Mouse (Mus musculus): ENCODE results near the gene Tbc1d13. TPM values are rescaled to one million over a fixed set of nuclear protein-coding genes. Genes with fewer than 3 reads are reported as not detected.
"Not testable (repeated sequence)": the region's sequence is repeated elsewhere in the genome, so short reads cannot be mapped to it uniquely, and the experiment has no call there.

Gene Tbc1d13
- total RNA-seq, 2 experiments from 2014 or later = 72.6 to 73.5 TPM

DNA sequence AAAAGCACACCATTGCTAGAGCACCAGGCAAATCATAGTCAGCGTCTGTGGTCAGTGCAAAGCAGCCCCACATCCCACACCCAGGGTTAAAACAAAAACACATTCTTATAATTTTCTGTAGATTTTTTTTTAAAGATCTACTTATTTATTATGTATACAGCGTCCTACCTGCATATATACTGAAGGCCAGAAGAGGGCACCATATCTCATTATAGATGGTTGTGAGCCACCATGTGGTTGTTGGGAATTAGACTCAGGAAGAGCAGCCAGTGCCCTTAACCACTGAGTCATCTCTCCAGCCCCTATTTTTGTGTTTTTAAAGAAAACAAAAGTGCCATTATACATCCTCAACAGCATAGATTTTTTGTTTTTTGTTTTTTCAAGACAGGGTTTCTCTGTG is 4.8 kb upstream of the Tbc1d13 start:
- no peak for DNase-seq (ENCODE audit: low spot score in 2 of 2)

DNA sequence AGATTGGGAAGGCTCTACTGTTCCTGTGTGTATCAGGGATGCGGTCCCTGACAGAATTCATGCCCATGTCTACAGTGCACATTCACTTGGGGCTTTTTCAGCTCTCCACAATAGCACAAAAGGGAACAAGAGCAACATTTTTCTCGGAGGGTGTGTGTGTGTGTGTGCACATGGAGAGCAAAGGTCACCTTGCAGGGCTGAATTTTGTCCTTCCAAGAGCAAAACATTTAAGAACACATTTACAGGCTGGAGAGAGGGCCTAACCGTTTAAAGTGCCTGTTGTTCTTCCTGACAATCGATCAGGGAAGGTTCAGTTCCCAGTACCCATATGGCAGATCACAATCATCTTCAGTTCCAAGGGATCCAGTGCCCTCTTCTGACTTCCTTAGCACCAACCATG is 3.4 kb upstream of the Tbc1d13 start:
- no peak for DNase-seq (ENCODE audit: low spot score in 2 of 2)

DNA sequence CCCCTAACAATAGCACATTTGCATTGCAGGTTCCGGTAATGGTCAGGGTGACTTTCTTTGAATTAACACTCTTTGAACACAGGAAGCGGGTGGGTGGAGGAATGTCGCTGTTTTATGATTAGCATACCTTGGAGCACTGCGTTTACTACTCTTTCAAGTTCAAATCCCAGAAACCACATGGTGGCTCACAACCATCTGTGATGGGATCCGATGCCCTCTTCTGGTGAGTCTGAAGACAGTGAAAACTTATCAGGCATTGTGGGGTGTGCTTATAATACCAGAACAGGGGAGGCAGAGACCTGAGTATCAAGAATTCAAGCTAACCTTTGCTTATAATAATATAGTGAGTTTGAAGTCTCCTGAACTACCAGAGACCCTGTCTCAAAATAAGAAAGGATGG is 2.3 kb upstream of the Tbc1d13 start:
- not testable (repeated sequence) for DNase-seq (ENCODE audit: low spot score in 2 of 2)

DNA sequence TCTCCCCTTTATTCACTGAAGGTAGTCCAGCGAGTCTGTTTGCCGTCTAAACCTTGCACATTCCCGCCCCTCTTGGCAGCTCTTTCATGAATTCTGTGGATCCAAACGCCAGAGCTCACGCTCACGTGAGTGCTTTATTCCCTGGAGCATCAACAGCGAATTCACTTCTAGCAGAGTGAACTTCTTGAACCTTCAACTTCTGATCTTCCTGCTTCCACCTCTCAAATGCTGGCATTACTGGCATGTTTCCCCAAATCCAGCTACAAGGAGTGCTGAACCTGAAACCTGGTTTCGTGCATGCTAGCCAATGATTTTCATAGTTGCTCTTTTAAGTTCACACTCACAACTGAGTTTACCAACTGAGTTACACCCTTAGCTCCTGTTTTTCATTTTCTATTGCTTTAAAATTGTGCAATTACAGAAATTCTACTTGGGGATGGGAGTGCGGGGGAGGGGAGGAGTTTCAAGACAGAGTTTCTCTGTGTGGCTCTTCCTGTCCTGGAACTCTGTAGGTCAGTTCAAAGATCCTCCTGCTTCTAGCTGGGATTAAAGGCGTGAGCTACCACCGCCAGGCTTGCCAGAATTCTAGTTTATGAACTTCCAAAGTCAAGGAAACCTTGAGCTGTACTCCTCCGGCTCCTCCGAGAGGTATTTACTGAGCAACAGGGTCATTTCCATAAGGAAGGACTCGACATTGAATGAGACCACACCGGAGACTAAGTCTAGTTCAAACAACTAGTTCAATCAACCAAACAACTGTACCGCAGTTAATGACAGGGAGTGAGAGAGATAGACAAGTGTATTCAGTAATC is 539 bp upstream of the Tbc1d13 start:
- no peak for DNase-seq (ENCODE audit: low spot score in 2 of 2)

DNA sequence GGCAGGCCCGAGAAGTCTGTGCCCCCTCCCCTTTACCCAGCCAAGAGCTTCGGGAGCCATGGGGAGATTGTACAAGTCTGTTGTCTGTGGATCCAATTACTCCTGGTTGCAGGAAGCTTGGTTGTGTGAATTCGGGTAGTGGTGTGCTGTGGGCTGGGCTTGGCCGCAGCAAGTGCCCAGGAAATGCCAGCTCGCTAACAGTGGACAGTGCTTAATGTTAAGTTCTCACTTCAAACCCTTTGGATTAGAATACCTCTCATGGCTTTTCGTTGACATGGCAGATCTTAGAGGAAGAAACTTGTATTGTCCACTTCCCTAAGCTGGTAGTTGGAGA is 799 bp downstream of the Tbc1d13 start:
- no peak for DNase-seq (ENCODE audit: low spot score in 2 of 2)

DNA sequence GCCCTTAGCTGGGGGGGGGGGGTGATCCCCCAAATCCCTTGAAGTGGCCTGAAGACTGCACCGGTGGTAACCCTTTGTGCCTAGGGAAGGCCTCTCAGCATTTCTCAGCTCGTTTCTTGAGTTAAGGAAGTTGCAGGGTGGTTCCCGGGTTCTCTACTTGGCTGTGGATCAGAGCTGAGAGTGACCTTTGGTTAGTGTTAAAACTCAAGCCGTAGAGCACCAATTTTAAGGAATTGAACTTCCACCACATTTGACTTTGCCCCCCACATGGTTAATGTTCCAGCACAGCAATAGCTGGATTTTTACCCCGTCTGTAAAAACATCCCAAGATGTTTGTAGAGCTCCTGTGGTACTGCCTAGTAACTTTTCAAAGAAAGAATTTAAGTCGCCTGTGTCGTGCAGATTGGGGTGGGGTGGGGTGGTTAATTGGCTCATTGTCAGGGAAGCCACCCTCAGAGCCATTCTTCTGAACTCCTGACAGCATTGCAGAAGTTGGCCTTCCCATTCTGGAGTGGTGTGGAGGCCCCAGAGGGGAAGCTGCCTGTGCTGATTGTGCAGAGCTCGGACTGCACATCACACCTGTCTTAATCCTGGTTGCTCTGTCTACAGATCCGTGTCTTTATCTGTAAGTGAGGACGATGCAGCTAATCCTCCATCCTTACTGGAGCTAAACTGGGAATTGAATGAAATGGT is 1.5 kb downstream of the Tbc1d13 start:
- DNase-seq (ENCODE audit: low spot score in 2 of 2) = no peak

DNA sequence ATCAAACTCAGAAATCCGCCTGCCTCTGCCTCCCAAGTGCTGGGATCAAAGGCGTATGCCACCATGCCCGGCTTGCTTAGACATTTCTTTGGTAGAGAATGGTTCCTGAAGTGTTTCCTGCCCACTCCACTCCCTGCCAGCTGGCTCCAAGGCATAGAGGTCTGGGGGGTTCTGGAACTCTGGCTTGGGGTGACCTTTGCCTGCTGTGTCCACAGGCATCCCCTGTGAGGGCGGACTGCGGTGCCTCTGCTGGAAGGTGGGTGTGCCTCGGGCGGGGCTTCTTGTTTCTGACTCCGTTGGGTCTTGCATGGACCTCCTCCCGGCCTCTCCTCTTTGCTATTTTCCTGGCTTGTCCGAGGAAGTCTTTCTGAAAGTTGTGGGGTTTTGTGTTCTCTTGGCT is 2.9 kb downstream of the Tbc1d13 start:
- no peak for DNase-seq (ENCODE audit: low spot score in 2 of 2)

DNA sequence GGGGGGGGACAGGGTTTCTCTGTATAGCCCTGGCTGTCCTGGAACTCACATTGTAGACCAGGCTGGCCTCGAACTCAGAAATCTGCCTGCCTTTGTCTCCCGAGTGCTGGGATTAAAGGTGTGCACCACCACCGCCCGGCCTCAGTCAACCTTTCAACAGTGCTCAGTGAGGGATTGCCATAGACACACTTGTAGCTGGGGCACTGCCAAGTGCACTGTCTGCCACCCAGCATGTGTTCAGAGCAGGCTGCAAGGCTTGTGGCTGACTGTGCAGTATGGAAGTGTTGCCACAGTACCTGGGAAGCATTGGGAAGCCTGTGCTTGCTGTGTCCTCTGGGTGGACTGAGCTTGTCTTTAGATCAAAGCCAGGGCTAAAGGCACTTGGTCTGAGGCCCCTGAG is 6.5 kb downstream of the Tbc1d13 start:
- not testable (repeated sequence) for DNase-seq (ENCODE audit: low spot score in 2 of 2)

DNA sequence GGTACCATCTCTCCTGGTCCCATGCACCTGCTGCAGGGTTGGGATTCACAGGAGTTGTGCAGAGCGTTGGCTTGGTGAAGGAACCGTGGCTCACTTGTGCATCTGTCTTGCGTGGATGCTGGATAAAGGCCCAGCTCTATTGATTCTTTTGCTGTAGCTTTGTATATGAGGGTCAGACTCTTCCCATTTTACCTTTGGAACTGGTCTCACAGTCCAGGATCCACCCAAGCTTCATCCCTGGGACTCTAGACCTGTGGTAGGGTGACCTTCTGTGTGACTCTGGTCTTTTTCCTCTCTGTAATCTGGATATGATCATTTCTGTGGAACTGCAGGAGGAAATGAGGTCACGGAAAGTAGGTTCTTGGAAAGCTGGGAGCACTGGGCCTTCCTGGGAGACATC is 10.9 kb downstream of the Tbc1d13 start:
- no peak for DNase-seq (ENCODE audit: low spot score in 2 of 2)

DNA sequence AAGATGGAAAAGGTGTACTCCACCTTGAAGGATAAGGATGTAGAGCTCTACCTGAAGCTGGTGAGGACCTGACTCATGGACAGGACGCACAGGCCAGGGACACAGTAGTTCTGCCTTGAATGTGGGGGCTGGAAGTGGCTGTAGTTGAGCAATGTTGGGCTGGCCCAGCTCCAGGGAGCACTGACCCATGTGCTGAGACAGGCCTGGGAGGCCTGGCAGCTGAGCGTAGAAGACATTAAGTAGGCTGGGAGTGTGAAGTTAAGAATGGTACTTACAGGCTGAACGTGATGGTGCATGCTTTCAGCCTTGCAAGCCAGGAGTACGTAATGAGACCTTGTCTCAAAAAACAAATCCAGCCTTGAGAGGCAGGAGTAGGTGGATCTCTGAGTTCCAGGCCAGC is 13.9 kb downstream of the Tbc1d13 start:
- no peak for DNase-seq (ENCODE audit: low spot score in 2 of 2)

DNA sequence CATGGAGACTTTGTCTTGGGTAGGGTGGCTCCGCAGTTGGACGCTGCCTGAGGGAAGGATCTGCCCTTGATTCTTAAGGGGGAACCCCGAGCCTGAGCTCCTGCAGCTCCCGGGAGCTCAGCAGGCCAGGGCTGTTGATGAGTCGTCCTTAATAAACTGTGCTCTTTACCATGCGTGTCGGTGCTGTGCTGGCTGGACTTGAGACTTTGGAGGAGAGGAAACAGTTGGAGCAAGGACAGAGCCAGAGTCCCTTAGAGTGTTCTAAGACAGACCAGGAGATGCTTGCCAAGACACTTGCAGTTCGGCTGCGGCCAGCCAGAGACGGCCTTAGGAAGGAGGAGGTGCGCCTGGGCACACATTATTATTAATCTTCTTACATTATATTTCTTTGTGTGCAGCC is 18.3 kb downstream of the Tbc1d13 start:
- DNase-seq (ENCODE audit: low spot score in 2 of 2) = no peak

DNA sequence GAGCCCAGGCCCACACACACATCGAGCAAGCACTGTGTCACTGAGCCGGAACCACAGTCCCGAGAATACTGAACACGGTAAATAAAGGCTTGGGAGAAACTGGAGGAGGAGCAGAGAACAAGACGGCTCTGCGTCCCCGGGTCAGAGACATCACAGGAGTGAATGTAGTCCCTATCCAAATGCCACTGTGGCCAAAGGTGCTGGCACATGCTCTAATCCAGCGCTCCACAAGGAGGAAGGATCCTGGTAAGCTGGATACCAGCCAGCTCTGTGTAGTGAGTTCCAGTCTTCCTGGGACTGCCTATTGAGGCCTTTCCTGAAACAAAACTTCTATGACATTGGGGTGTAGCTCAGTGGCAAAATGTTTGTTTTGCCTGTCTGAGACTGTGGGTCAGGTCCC is 19.1 kb downstream of the Tbc1d13 start:
- no peak for DNase-seq (ENCODE audit: low spot score in 2 of 2)

DNA sequence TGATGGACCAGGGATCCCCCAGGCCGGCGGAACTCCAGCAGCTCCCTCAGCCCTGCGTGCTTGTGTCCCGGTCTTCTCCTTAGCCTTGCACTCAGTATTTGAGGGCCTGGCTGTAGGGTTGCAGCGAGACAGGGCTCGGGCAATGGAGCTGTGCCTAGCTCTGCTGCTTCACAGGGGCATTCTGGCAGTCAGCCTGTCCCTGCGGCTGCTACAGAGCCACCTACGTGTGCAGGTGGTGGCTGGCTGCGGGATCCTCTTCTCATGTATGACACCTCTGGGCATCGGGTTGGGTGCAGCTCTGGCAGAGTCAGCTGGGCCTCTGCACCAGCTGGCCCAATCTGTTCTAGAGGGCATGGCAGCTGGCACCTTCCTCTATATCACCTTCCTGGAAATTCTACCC is 26.3 kb downstream of the Tbc1d13 start:
- not testable (repeated sequence) for DNase-seq (ENCODE audit: low spot score in 2 of 2)

DNA sequence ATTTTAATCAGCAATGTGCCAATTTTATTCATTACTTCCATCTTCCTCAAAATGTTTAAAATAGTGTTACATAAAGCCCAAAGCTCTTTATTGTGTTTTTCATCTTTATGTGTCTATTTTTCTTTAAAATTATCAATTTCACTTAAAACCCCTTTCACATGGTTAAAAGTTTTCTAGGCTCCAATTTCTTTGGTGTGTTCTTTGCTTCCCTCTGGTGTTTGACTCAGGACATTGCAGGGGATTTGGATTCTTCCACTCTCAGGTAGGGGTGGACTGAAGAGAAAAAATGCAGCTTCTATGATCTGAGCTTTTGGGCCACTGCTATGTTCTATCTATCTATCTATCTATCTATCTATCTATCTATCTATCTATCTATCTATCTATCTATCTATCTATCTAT is 28.3 kb downstream of the Tbc1d13 start:
- peak in 1 of 2 experiments; percentile 45 for DNase-seq (ENCODE audit: low spot score in 2 of 2)

DNA sequence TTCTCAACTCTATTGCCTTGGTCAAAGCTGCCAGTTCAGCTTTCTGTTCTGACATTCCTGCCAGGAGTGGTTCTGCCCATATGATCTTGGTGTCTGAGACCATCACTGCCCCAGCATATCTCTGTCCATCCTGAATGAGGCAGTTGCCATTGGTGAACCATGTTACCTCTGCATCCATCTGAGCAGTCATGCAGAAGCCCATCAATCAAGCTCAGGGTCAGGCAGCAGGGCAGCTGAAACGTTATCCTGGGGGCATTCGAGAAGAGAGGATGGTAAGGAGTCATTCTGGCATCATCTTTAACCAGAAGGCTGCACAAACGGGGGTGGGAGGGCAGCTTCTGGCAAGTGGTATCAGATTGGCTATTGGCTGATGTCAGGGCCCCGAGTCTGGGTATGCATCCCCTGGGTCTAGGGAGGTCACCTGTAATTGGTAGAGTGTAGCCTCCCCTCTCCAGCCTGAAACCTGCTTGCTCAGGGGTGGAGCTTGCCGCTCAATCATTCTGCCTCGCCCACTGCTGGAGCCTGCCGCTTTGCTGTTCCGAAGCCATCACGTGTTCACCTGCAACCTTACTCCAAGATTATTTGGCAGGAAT is 30.9 kb downstream of the Tbc1d13 start:
- no peak for DNase-seq (ENCODE audit: low spot score in 2 of 2)

DNA sequence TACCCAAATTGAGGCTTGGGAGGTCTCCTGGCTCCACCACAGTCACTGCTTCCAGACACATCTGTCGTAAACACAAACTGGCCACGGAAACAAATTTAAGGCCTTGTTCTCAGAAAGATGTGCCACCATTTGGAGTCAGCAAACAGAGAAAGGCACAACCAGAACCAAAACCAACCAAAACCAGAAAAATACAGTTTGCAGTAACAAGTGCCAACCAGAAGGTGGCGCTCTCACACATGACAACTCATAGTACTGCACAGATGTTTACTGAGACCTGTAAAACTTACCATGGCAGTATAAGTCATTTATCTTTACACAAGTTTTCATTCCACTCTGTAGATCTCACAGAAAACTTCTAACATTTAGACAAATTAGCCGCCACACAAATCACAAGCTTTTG is 33.1 kb downstream of the Tbc1d13 start:
- DNase-seq (ENCODE audit: low spot score in 2 of 2) = no peak

DNA sequence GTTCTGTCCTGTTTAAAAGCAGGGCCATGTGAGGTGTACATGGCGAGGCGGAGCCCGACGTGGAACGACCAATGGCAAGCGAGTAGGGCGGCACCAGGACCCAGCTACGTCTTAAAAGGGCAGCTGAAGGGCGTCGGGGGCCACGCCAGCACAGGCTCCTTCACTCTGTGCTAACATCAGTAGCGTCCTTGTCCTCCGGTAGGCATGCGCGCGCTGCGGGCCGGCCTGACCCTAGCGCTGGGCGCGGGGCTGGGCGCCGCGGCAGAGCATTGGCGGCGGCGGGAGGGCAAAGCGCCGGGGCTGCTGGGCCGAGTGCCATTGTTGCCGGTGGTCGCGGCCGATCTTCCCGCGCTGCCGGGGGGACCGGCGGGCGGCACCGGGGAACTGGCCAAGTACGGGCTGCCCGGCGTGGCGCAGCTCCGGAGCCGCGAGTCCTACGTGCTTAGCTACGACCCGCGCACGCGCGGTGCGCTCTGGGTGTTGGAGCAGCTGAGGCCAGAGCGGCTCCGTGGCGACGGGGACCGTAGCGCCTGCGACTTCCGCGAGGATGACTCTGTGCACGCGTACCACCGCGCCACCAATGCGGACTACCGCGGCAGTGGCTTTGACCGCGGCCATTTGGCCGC is 37.9 kb downstream of the Tbc1d13 start, which contains the start of gene Endog:
Gene Endog, plus strand, starts transcription at position 123 of the 626 bp plus-strand sequence.
- peak; percentile 83 to 87 for DNase-seq (ENCODE audit: low spot score in 2 of 2)

DNA sequence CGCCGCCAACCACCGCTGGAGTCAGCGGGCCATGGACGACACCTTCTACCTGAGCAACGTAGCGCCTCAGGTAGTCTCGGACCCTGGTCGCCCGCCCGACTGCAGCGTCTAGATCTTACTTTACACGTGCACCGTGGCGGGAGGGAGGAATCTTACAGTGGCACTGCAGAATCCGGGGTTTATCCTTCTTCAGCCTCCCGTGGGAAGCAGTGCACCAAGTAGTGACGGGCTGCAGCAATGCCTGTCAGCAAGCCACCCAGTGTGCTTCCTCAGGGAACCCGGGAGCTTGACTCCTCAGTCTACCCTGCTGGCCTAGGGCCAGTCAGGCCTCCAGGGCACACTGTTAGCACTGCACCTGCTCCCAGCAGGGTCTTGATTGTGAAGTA is 38.4 kb downstream of the Tbc1d13 start:
- no peak for DNase-seq (ENCODE audit: low spot score in 2 of 2)

DNA sequence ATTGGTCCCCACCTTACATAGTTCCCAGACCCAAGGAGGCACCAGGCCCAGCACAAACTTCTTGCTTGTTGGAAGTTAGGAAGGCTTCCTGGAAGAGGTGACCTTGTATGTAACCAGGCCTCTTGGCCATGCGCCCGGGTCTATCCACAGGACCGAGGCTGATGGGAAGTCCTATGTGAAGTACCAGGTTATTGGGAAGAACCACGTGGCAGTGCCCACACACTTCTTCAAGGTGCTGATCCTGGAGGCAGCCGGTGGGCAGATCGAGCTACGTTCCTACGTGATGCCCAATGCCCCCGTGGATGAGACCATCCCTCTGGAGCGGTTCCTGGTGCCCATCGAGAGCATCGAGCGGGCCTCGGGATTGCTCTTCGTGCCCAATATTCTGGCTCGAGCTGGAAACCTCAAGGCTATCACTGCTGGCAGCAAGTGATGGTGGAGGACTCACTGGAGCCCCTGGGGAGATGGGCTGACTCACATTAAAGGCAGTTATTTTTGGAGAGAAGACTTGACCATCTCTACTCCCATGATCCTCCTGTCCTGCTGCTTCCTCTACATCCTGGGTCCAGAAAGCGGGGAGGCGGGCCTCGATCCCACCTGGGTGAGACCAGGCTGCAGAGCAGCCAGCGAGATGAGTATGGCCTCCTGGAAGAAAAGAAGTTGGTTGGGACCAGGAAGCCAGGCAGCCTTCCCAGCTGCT is 40.1 kb downstream of the Tbc1d13 start:
- no peak for DNase-seq (ENCODE audit: low spot score in 2 of 2)

DNA sequence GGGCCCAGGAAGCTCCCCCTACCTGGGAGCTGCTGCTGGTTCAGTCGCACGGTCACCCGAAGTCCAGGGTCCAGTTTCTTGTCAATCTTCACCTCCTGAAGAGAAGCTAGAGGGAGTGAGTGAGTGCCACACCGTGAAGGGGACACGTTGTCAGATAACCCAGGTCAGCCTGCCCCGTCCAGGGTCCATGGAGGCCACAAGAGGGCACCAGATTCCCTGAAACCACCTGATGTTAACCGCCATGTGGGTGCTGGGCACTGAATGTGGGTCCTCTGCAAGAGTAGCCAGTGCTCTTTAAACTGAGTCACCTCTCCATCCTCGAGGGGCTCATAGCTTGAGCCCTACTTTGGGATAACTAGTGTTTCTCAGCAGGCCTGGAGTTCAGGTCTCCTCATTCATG is 42.4 kb downstream of the Tbc1d13 start:
- DNase-seq (ENCODE audit: low spot score in 2 of 2) = no peak

DNA sequence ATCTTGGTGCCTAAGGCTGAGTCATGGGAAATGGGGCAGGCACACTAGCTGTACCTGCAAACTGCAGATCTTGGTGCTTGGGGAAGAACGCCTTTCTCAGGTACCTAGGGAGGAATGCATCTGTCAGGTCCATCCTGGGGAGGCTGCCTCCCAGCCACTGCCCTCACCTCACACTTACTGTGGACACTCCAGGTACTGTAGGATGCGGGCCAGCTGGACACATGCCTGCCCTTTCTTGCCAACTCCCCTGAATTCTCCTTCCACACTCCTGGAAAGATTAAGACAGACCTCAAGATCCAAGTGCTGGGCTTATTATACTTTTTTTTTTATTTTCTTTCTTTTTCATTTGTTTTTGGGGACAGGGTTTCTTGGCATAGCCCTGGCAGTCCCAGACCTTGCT is 43.0 kb downstream of the Tbc1d13 start:
- no peak for DNase-seq (ENCODE audit: low spot score in 2 of 2)

All from layer of hippocampus, postnatal 10 days (tissue).